Mouse (Mus musculus) hematopoietic stem cell, adult 5-6 weeks (primary cell): ENCODE results near the gene Spata22. TPM values are rescaled to one million over a fixed set of nuclear protein-coding genes. Genes with fewer than 3 reads are reported as not detected.
"Not testable (repeated sequence)": the region's sequence is repeated elsewhere in the genome, so short reads cannot be mapped to it uniquely, and the experiment has no call there.

Experiments
- ATAC-seq, 2 experiments: fragments of 125-278 bp in 1 of 2; replicated peaks in 1 of 2; 2 replicates each; pipeline ENCODE4 v1.8.0; 2016 to 2017; ENCODE audit warnings: inconsistent platforms in 2 of 2, mild to moderate bottlenecking in 2 of 2, moderate number of reproducible peaks in 2 of 2, low read depth in 1 of 2, moderate TSS enrichment in 1 of 2; ENCODE audit not compliant: low FRiP score in 2 of 2, poor library complexity in 2 of 2, severe bottlenecking in 2 of 2, insufficient read depth in 1 of 2, low TSS enrichment in 1 of 2
- total RNA-seq: library from RNA; stranded (forward); fragments of 172-1452, 232-1000 nt; gene quantifications from 2 replicates; pipeline ENCODE4 v1.2.3, GENCODE M21; 2017

Gene Spata22
- not detected in 2 replicates for total RNA-seq

- no peak for ATAC-seq
Measured at GRCm38 (mm10) chr11:73329442-73329841, at the start of gene Spata22, which contains the start of the genes Aspa and Gm49340. Gene Spata22 (plus strand): TSS chr11:73329741. Gene Aspa (minus strand): TSS chr11:73329596. Gene Gm49340 (plus strand): TSS chr11:73329741.

GRCm38 (mm10) chr11:73280710-73281109 is 48.8 kb upstream of the Spata22 start:
- ATAC-seq: no peak

- ATAC-seq: peak; percentile 82 to 90
Measured at GRCm38 (mm10) chr11:73281528-73282027, 48.0 kb upstream of the Spata22 start.

- no peak for ATAC-seq
Measured at GRCm38 (mm10) chr11:73283369-73283768, 46.2 kb upstream of the Spata22 start.

- ATAC-seq: no peak
Measured at GRCm38 (mm10) chr11:73283926-73284325, 45.6 kb upstream of the Spata22 start.

GRCm38 (mm10) chr11:73284351-73284750 is 45.2 kb upstream of the Spata22 start:
- ATAC-seq: no peak

- no peak for ATAC-seq
Measured at GRCm38 (mm10) chr11:73289621-73290020, 39.9 kb upstream of the Spata22 start.

- no peak for ATAC-seq
Measured at GRCm38 (mm10) chr11:73303123-73303522, 26.4 kb upstream of the Spata22 start.

GRCm38 (mm10) chr11:73315961-73316360 is 13.6 kb upstream of the Spata22 start:
- ATAC-seq: no peak

- not testable (repeated sequence) for ATAC-seq
Measured at GRCm38 (mm10) chr11:73318581-73318980, 11.0 kb upstream of the Spata22 start.

- not testable (repeated sequence) for ATAC-seq
Measured at GRCm38 (mm10) chr11:73321064-73321463, 8.5 kb upstream of the Spata22 start.

- ATAC-seq: no peak
Measured at GRCm38 (mm10) chr11:73323906-73324830, 5.4 kb upstream of the Spata22 start.

GRCm38 (mm10) chr11:73326485-73326886 is 3.1 kb upstream of the Spata22 start:
- peak; percentile 62 to 65 for ATAC-seq

GRCm38 (mm10) chr11:73327361-73327760 is 2.2 kb upstream of the Spata22 start:
- no peak for ATAC-seq

- ATAC-seq: no peak
Measured at GRCm38 (mm10) chr11:73333357-73333756, 3.8 kb downstream of the Spata22 start.

GRCm38 (mm10) chr11:73336919-73337318 is 7.4 kb downstream of the Spata22 start:
- ATAC-seq: no peak

- ATAC-seq: no peak
Measured at GRCm38 (mm10) chr11:73350483-73350882, 20.9 kb downstream of the Spata22 start, which contains the start of gene Olfr20. Gene Olfr20 (plus strand): TSS chr11:73350783.

- ATAC-seq: no peak
Measured at GRCm38 (mm10) chr11:73370946-73371345, 41.4 kb downstream of the Spata22 start, which contains the start of gene Olfr376. Gene Olfr376 (plus strand): TSS chr11:73371246.
